Mouse (Mus musculus) leukemia stem cell, adult 10-12 weeks (primary cell): Measurements from ENCODE around the gene Sparcl1. TPM values are rescaled to one million over a fixed set of nuclear protein-coding genes. Genes with fewer than 3 reads are reported as not detected.

ENCODE experiments used
- polyA plus RNA-seq: library from polyadenylated mRNA; stranded (reverse); fragments of >175 nt; gene quantifications from 2 replicates; pipeline ENCODE4 v1.2.3, GENCODE M21; 2012; ENCODE audit warnings: low replicate concordance

The Sparcl1 gene
- 0.54 TPM in 1 of 2 replicates, not detected in the other for polyA plus RNA-seq

DNA sequence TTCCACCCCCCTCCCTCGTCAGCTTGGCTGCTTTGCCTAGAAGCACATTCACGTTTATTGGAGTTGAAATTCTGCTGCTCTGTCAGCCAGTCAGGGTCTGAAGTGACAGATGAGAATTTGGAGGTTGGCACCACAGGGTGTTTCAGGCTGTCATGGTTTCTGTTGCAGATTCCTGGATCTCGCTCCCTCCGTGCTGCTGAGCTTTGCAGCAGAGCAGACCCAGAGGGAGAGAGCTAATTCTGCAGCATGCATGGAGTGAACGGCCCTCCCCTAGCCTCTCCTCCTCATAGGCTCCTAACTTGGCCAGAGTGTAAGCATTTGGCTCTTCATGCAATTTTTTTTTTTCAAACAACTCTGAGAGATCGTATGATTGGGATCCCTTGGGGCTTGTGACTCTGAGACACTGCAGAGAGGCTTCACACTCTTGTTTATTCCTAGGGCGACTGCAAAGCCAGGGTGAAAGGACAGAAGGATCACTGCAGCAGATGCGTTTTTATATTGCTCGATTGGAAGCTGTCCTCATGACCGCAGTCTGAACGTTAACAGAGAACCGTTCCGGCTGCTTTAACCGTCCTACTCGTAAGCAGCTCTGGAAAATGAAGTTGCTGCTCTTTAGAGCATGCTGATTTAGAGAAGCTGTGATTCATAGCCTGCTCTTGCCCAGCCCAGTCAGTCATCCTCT, at the start of gene Sparcl1:
Gene Sparcl1 (minus strand): TSS at position 243 of the 682 bp plus-strand sequence.

DNA sequence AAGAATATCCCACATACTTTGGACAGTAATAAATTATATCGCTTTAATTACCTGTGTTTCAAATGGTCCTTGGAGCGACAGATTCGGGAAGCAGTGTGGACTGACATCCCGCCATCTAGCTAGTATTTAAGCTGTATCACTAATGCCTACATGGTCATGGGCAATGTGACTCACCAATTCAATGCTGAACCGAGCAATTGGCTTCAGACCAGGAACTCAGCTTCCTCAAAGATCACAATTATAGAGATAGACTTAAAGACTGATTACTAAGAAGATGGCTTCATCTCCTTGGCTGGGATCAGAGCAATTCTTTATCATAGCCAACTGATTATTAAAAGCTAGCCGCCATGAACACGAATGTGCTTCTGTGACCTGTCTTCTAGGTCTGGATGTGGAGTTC, 36.0 kb downstream of the Sparcl1 start, which contains the start of gene Gm17660:
Gene Gm17660 (minus strand): TSS at position 101 of the 400 bp plus-strand sequence.

DNA sequence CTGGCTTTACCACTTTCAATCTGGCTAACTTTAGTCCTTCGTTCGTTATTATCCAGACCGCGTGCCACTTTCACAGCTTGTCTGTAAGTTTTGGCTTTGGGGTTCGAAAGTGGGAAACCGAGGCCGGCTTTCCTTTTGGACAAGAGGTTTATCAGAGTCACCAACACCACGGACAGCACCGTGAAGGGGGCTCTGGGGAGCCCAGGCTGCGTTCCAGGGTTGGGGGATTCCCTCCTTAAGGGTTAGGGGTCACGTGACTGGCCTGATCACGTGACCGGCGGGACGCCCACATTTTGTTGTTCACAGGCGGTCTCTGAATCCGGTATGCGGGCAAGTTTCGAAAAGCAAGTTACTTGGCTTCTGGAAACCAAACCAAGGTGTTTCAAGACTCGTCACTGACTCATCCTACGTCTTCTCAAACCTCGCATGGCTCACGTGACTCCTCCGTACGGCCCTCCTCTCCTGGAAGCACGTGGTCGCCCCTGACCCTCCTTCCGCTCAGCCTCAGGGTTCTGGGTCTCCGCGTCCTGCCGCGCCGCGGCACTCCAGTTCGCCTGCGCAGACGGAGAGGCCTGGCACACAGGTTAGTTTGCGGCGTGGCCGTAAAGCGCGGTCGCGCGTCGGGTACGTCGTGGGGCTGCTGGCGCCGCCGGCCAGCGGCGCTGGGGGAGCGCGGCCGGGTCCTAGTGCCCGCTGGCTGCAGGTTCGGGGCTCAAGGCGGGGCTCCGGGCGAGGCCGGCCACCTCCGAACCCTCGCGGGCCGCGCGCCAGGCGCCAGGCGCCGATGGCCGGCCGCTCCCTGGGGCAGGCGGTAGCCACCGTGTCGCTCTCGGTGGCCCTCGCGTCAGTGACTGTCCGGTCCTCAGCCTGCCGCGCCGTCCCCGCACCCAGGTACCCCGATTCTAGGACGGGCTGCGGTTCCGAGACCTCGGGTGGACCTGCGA, 67.0 kb downstream of the Sparcl1 start, which contains the start of gene Nudt9:
Gene Nudt9 (plus strand): TSS at position 51 of the 944 bp plus-strand sequence.

Other genes starting within 250 kb of the Sparcl1 start
- 0.10 TPM in 1 of 2 replicates, not detected in the other for gene Klhl8, start 202.5 kb downstream of the Sparcl1 start, polyA plus RNA-seq
- gene Hsd17b13, start 136.3 kb downstream of the Sparcl1 start, polyA plus RNA-seq: not detected in 2 replicates
- gene Hsd17b11, start 91.8 kb downstream of the Sparcl1 start, polyA plus RNA-seq: 0.79 and 1.0 TPM in 2 replicates
- 253 and 295 TPM in 2 replicates for gene Nudt9, start 67.4 kb downstream of the Sparcl1 start, polyA plus RNA-seq
- gene Gm17660, start 36.1 kb downstream of the Sparcl1 start, polyA plus RNA-seq: not detected in 2 replicates
- not detected in 2 replicates for gene Dspp, start 57.0 kb upstream of the Sparcl1 start, polyA plus RNA-seq
- gene Dmp1, start 88.9 kb upstream of the Sparcl1 start, polyA plus RNA-seq: not detected in 2 replicates
- not detected in 2 replicates for gene Ibsp, start 185.4 kb upstream of the Sparcl1 start, polyA plus RNA-seq
- not detected in 2 replicates for gene Mepe, start 211.6 kb upstream of the Sparcl1 start, polyA plus RNA-seq